Comparison of ENCODE assay signal across 16 mouse cellular contexts in the genomic region with DNA sequence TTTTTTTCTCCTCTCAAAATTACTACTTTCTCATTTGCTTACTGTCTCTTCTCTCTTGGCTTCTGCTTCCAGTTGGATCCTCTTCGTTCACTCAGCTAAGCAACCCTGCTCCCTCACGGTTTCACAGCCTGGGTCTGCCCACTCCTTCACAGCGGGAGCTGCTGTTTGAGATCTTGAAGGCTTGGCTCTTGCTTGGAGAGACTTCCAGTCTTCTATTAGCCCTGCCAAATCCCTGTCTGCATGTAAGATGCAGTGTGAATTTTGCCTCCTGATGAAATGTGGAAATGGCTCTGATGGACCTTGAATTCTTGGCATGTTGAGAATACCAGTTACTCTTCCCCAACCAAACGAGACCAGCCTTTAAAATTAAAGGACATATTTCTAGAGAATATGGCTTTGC.
DNase-seq lines count a peak whose midpoint lies in the region; ATAC-seq and TF ChIP-seq lines count a peak whose summit lies in the region.
"Had no signal": no experiment of that assay in that cellular context is flagged by ENCODE, and none has a peak within 500 bp of the region (broad histone marks: within the 10 kb centered on the region; RNA-seq: fewer than 3 reads in every experiment).

No protein-coding gene starts in this region.

- no peaks in the 10 kb centered on the region for H3K36me3 ChIP-seq in intestine, embryonic 16.5 days (ENCODE audit: control insufficient read depth, insufficient read depth, low read length)
- H3K36me3 ChIP-seq in kidney, embryonic 16.5 days (ENCODE audit: insufficient read depth, low read length): no peaks in the 10 kb centered on the region
- H3K36me3 ChIP-seq: G1E; hindbrain, embryonic 10.5 days; midbrain, embryonic 15.5 days had no signal

- peak; percentile 8 to 33 for DNase-seq in cerebellum, adult 2 months
- DNase-seq in layer of hippocampus, adult 9-11 months: peak; percentile 22
- no peak for DNase-seq in layer of hippocampus, postnatal 25 days (ENCODE audit: extremely low spot score in 1 of 2, low spot score in 1 of 2)
- DNase-seq in left cerebral cortex, adult 18-20 months (ENCODE audit: low spot score in 2 of 2): peak; percentile 15 to 41
- peak; percentile 26 to 44 for DNase-seq in right cerebral cortex, postnatal 36 days (ENCODE audit: low spot score in 2 of 2)
- DNase-seq: kidney, adult 11 months; lung, postnatal 36 days; thymus, adult 2 months had no signal

- TF ChIP-seq CTCF in cerebellum, adult 2 months (IDR thresholded peaks at IDR 0.05; ENCODE audit: borderline replicate concordance, insufficient read depth, low read depth, low read length): no peak

- WGBS in cerebellum, adult 2 months: 2% methylated on average over 4 of the region's 4 CpGs
- 41% methylated on average over 4 of the region's 4 CpGs for WGBS in intestine, embryonic 16.5 days
- WGBS in kidney, embryonic 16.5 days: 52% methylated on average over 4 of the region's 4 CpGs

- no peaks in the 10 kb centered on the region for H3K4me1 ChIP-seq in cerebellum, adult 2 months (ENCODE audit: control insufficient read depth, insufficient read depth, low read length)
- no peaks in the 10 kb centered on the region for H3K4me1 ChIP-seq in intestine, embryonic 16.5 days (ENCODE audit: control insufficient read depth, insufficient read depth, low read length)
- no peaks in the 10 kb centered on the region for H3K4me1 ChIP-seq in kidney, embryonic 16.5 days (ENCODE audit: insufficient read depth, low read length)
- H3K4me1 ChIP-seq: hindbrain, embryonic 10.5 days; midbrain, embryonic 15.5 days had no signal

- H3K4me2 ChIP-seq in intestine, embryonic 16.5 days (ENCODE audit: low read depth, low read length): no peak overlapping the region
- H3K4me2 ChIP-seq in kidney, embryonic 16.5 days (replicated peaks; ENCODE audit: low read depth, low read length): no peak overlapping the region
- H3K4me2 ChIP-seq: liver, embryonic 11.5 days; midbrain, embryonic 15.5 days had no signal

- no peaks in the 10 kb centered on the region for H3K9me3 ChIP-seq in intestine, embryonic 16.5 days (ENCODE audit: control insufficient read depth, low read length)
- no peaks in the 10 kb centered on the region for H3K9me3 ChIP-seq in kidney, embryonic 16.5 days (ENCODE audit: low read length)
- H3K9me3 ChIP-seq: G1E; hindbrain, embryonic 10.5 days; midbrain, embryonic 15.5 days had no signal

- no peak for TF ChIP-seq POLR2A in cerebellum, adult 2 months (IDR thresholded peaks at IDR 0.05; ENCODE audit: borderline replicate concordance, insufficient read depth, low read length)

- H3K27ac ChIP-seq in cerebellum, adult 2 months (ENCODE audit: insufficient read depth, low read length): no peak overlapping the region
- no peak overlapping the region for H3K27ac ChIP-seq in intestine, embryonic 16.5 days (ENCODE audit: low read length)
- no peak overlapping the region for H3K27ac ChIP-seq in kidney, embryonic 16.5 days (ENCODE audit: low read length)
- H3K27ac ChIP-seq: hindbrain, embryonic 10.5 days; layer of hippocampus, adult 2 months; midbrain, embryonic 15.5 days had no signal

- H3K27me3 ChIP-seq in cerebellum, adult 2 months (ENCODE audit: control insufficient read depth, insufficient read depth, low read length): no peaks in the 10 kb centered on the region
- no peaks in the 10 kb centered on the region for H3K27me3 ChIP-seq in intestine, embryonic 16.5 days (replicated peaks; ENCODE audit: control insufficient read depth, insufficient read depth, low read length)
- no peaks in the 10 kb centered on the region for H3K27me3 ChIP-seq in kidney, embryonic 16.5 days (ENCODE audit: insufficient read depth, low read length)
- H3K27me3 ChIP-seq: midbrain, embryonic 15.5 days had no signal

- H3K4me3 ChIP-seq in cerebellum, adult 2 months (replicated peaks; ENCODE audit: insufficient read depth, low read depth, low read length): no peak overlapping the region
- H3K4me3 ChIP-seq in intestine, embryonic 16.5 days (ENCODE audit: low read length): no peak overlapping the region
- H3K4me3 ChIP-seq in kidney, embryonic 16.5 days (ENCODE audit: low read length): no peak overlapping the region
- H3K4me3 ChIP-seq: hindbrain, embryonic 10.5 days; layer of hippocampus, adult 2 months; midbrain, embryonic 15.5 days had no signal

- no peak overlapping the region for H3K9ac ChIP-seq in intestine, embryonic 16.5 days (ENCODE audit: low read depth, low read length)
- H3K9ac ChIP-seq in kidney, embryonic 16.5 days (replicated peaks; ENCODE audit: low read length): no peak overlapping the region
- H3K9ac ChIP-seq: midbrain, embryonic 15.5 days had no signal

- ATAC-seq in cerebellum, adult (ENCODE audit: insufficient number of reproducible peaks, low FRiP score, low TSS enrichment): no peak
- ATAC-seq in intestine, embryonic 16.5 days: no peak
- no peak for ATAC-seq in kidney, embryonic 16.5 days (ENCODE audit: low FRiP score, low TSS enrichment)
- ATAC-seq: midbrain, embryonic 15.5 days had no signal

Comparison
In these comparisons a context has a peak if more than half of its experiments do, and no peak if none do; other contexts are left out.
1. DNase-seq: peak in cerebellum, adult 2 months (2 of 2), layer of hippocampus, adult 9-11 months (single experiment), left cerebral cortex, adult 18-20 months (2 of 2) and right cerebral cortex, postnatal 36 days (2 of 2); none in layer of hippocampus, postnatal 25 days (0 of 2).